Mouse (Mus musculus) adrenal gland, postnatal 10 days (tissue): Measurements from ENCODE around the gene Rptor. TPM values are rescaled to one million over a fixed set of nuclear protein-coding genes. Genes with fewer than 3 reads are reported as not detected.

ENCODE experiments used
- DNase-seq: peaks from one replicate; pipeline ENCODE4 v3.0.0; 2021; ENCODE audit warnings: mixed read lengths
- total RNA-seq, 2 experiments: library from RNA; stranded (reverse); gene quantifications; 2 replicates each; pipeline ENCODE4 v1.2.3; 2021

Rptor gene
- total RNA-seq, 2 experiments from 2014 or later: 36.9 to 50.6 TPM

- no peak for DNase-seq
These were observed 208.9 kb downstream of the Rptor start for GRCm38 (mm10) chr11:119811598-119811997.

GRCm38 (mm10) chr11:119812093-119812492 is 209.4 kb downstream of the Rptor start:
- no peak for DNase-seq

- DNase-seq: no peak
These were observed 211.4 kb downstream of the Rptor start for GRCm38 (mm10) chr11:119814035-119814558.

- DNase-seq: no peak
These were observed 214.2 kb downstream of the Rptor start for GRCm38 (mm10) chr11:119816798-119817361.

GRCm38 (mm10) chr11:119817362-119817837 is 214.7 kb downstream of the Rptor start:
- DNase-seq: no peak

- DNase-seq: no peak
These were observed 215.2 kb downstream of the Rptor start for GRCm38 (mm10) chr11:119817898-119818297.

- DNase-seq: no peak
These were observed 218.8 kb downstream of the Rptor start for GRCm38 (mm10) chr11:119821514-119821913.

GRCm38 (mm10) chr11:119824072-119824649 is 221.5 kb downstream of the Rptor start:
- DNase-seq: no peak

GRCm38 (mm10) chr11:119825783-119826182 is 223.1 kb downstream of the Rptor start:
- DNase-seq: no peak

- no peak for DNase-seq
These were observed 223.5 kb downstream of the Rptor start for GRCm38 (mm10) chr11:119826239-119826638.

- no peak for DNase-seq
These were observed 226.4 kb downstream of the Rptor start for GRCm38 (mm10) chr11:119829116-119829515.

GRCm38 (mm10) chr11:119831682-119832081 is 229.0 kb downstream of the Rptor start:
- DNase-seq: no peak

GRCm38 (mm10) chr11:119833311-119833710 is 230.6 kb downstream of the Rptor start:
- DNase-seq: no peak

GRCm38 (mm10) chr11:119833877-119834804 is 231.4 kb downstream of the Rptor start:
- no peak for DNase-seq

- DNase-seq: no peak
These were observed 233.6 kb downstream of the Rptor start for GRCm38 (mm10) chr11:119836326-119836725.

- DNase-seq: no peak
These were observed 235.1 kb downstream of the Rptor start for GRCm38 (mm10) chr11:119837786-119838185.

- DNase-seq: no peak
These were observed 237.0 kb downstream of the Rptor start for GRCm38 (mm10) chr11:119839411-119840342.

GRCm38 (mm10) chr11:119846608-119847007 is 243.9 kb downstream of the Rptor start:
- no peak for DNase-seq

- DNase-seq: no peak
These were observed 244.4 kb downstream of the Rptor start for GRCm38 (mm10) chr11:119847076-119847475.

- DNase-seq: no peak
These were observed 244.9 kb downstream of the Rptor start for GRCm38 (mm10) chr11:119847569-119847968.

GRCm38 (mm10) chr11:119848189-119848588 is 245.5 kb downstream of the Rptor start:
- DNase-seq: no peak

GRCm38 (mm10) chr11:119855999-119856398 is 253.3 kb downstream of the Rptor start:
- DNase-seq: no peak
